Mouse (Mus musculus) limb, embryonic 10.5 days (tissue): Measurements from ENCODE around the gene Cela2a. TPM values are rescaled to one million over a fixed set of nuclear protein-coding genes. Genes with fewer than 3 reads are reported as not detected.

Experiments
- DNase-seq: peaks from one replicate; pipeline ENCODE4 v3.0.0-alpha.2; 2017; ENCODE audit warnings: low spot score
- H3K27ac ChIP-seq: fragments of 300-500 bp; sonication (generic); 2 replicates; pipeline ENCODE4 v1.5.1; 2016; ENCODE audit warnings: mild to moderate bottlenecking
- H3K27me3 ChIP-seq: fragments of 300-500 bp; sonication (generic); 2 replicates; pipeline ENCODE4 v1.6.1; 2016; ENCODE audit warnings: low read depth, mild to moderate bottlenecking; ENCODE audit not compliant: poor library complexity, severe bottlenecking
- H3K36me3 ChIP-seq: fragments of 300-500 bp; sonication (generic); 2 replicates; pipeline ENCODE4 v1.6.1; 2016; ENCODE audit warnings: mild to moderate bottlenecking, moderate library complexity
- H3K4me1 ChIP-seq: fragments of 300-500 bp; sonication (generic); 2 replicates; pipeline ENCODE4 v1.6.1; 2016
- H3K4me3 ChIP-seq: fragments of 300-500 bp; sonication (generic); 2 replicates; pipeline ENCODE4 v1.5.1; 2016; ENCODE audit warnings: mild to moderate bottlenecking, moderate library complexity
- H3K9me3 ChIP-seq: fragments of 300-500 bp; sonication (generic); replicated peaks from 2 replicates; pipeline ENCODE4 v1.6.1; 2016; ENCODE audit warnings: mild to moderate bottlenecking
- WGBS: fragments of 180-500 bp; shearing (Covaris S2); methylation state at CpG from one replicate; pipeline ENCODE4 v1.1.7; 2016; 5-methylcytosine and 5-hydroxymethylcytosine counted together
- polyA plus RNA-seq: library from polyadenylated mRNA; unstranded; fragments of >200 nt; fragmentation: Nextera tagmentation; extraction: Ambion mirVana; gene quantifications from 2 replicates; pipeline ENCODE4 v1.2.1, GENCODE M21; 2016

The Cela2a gene
- not detected in 2 replicates for polyA plus RNA-seq

- DNase-seq, result no peak
- H3K4me1 ChIP-seq, result peaks cover 18% of the 10 kb centered on the region
- H3K27me3 ChIP-seq, result no peaks in the 10 kb centered on the region
- no peaks in the 10 kb centered on the region for H3K9me3 ChIP-seq
- H3K36me3 ChIP-seq, result no peaks in the 10 kb centered on the region
- H3K4me3 ChIP-seq, result no peak within 1 kb of the TSS
- no peak within 1 kb of the TSS for H3K27ac ChIP-seq
- WGBS, result 74% methylated on average over 5 of the region's 5 CpGs
Measured at GRCm38 (mm10) chr4:141826060-141826459, at the start of gene Cela2a. TSS of gene Cela2a (minus strand) at chr4:141826160.

GRCm38 (mm10) chr4:141875481-141876108 lies 49.6 kb upstream of the Cela2a start:
- peak overlapping the region; percentile 81 for H3K4me3 ChIP-seq
- WGBS, result 17% methylated on average over 8 of the region's 8 CpGs
- peaks cover 40% of the 10 kb centered on the region for H3K4me1 ChIP-seq
- no peaks in the 10 kb centered on the region for H3K9me3 ChIP-seq
- no peak overlapping the region for H3K27ac ChIP-seq
- no peak for DNase-seq
- H3K27me3 ChIP-seq, result peaks cover 42% of the 10 kb centered on the region
- H3K36me3 ChIP-seq, result no peaks in the 10 kb centered on the region

- Histone ChIP-seq H3K4me1 (peaks cover 40% of the 10 kb centered on the region), H3K36me3 (no peaks in the 10 kb centered on the region), H3K4me3 (peak within 1 kb of the TSS; percentile 81), H3K27ac (peak within 1 kb of the TSS; percentile 83), H3K27me3 (peaks cover 43% of the 10 kb centered on the region), H3K9me3 (no peaks in the 10 kb centered on the region)
- WGBS, result under 1% methylated on average over 72 of the region's 73 CpGs
- DNase-seq, result peak; percentile 83
Measured at GRCm38 (mm10) chr4:141874601-141875460, 48.9 kb upstream of the Cela2a start, which contains the start of gene Efhd2. TSS of gene Efhd2 (minus strand) at chr4:141874920.

- WGBS, result 2% methylated on average over 19 of the region's 19 CpGs
- H3K36me3 ChIP-seq, result no peaks in the 10 kb centered on the region
- H3K4me3 ChIP-seq, result peak overlapping the region; percentile 81
- DNase-seq, result no peak
- H3K4me1 ChIP-seq, result peaks cover 40% of the 10 kb centered on the region
- H3K27me3 ChIP-seq, result peaks cover 43% of the 10 kb centered on the region
- no peaks in the 10 kb centered on the region for H3K9me3 ChIP-seq
- H3K27ac ChIP-seq, result peak overlapping the region; percentile 83
Measured at GRCm38 (mm10) chr4:141874111-141874600, 48.2 kb upstream of the Cela2a start.

GRCm38 (mm10) chr4:141872977-141873376 lies 47.0 kb upstream of the Cela2a start:
- no peak overlapping the region for H3K27ac ChIP-seq
- no peaks in the 10 kb centered on the region for H3K9me3 ChIP-seq
- peaks cover 40% of the 10 kb centered on the region for H3K4me1 ChIP-seq
- H3K36me3 ChIP-seq, result no peaks in the 10 kb centered on the region
- H3K27me3 ChIP-seq, result peaks cover 38% of the 10 kb centered on the region
- no peak for DNase-seq
- WGBS, result 84% methylated on average over 9 of the region's 9 CpGs
- H3K4me3 ChIP-seq, result no peak overlapping the region

GRCm38 (mm10) chr4:141871909-141872308 lies 45.9 kb upstream of the Cela2a start:
- 75% methylated on average over 9 of the region's 9 CpGs for WGBS
- H3K27me3 ChIP-seq, result peaks cover 31% of the 10 kb centered on the region
- no peaks in the 10 kb centered on the region for H3K36me3 ChIP-seq
- no peak for DNase-seq
- H3K9me3 ChIP-seq, result no peaks in the 10 kb centered on the region
- peak overlapping the region; percentile 28; the same call in 1 of the 2 replicates for H3K27ac ChIP-seq
- H3K4me1 ChIP-seq, result peaks cover 47% of the 10 kb centered on the region
- H3K4me3 ChIP-seq, result no peak overlapping the region

- Histone ChIP-seq H3K27ac (no peak overlapping the region), H3K4me1 (peaks cover 47% of the 10 kb centered on the region), H3K27me3 (peaks cover 29% of the 10 kb centered on the region), H3K36me3 (no peaks in the 10 kb centered on the region), H3K9me3 (no peaks in the 10 kb centered on the region), H3K4me3 (no peak overlapping the region)
- 92% methylated on average over 3 of the region's 3 CpGs for WGBS
- no peak for DNase-seq
Measured at GRCm38 (mm10) chr4:141871333-141871725, 45.4 kb upstream of the Cela2a start.

GRCm38 (mm10) chr4:141870666-141871332 lies 44.8 kb upstream of the Cela2a start:
- no peak overlapping the region for H3K4me3 ChIP-seq
- H3K4me1 ChIP-seq, result peaks cover 46% of the 10 kb centered on the region
- no peak overlapping the region for H3K27ac ChIP-seq
- no peaks in the 10 kb centered on the region for H3K9me3 ChIP-seq
- H3K27me3 ChIP-seq, result peaks cover 24% of the 10 kb centered on the region
- H3K36me3 ChIP-seq, result no peaks in the 10 kb centered on the region
- WGBS, result 79% methylated on average over 11 of the region's 11 CpGs
- DNase-seq, result no peak

- Histone ChIP-seq H3K36me3 (no peaks in the 10 kb centered on the region), H3K4me1 (peaks cover 34% of the 10 kb centered on the region), H3K27me3 (peaks cover 20% of the 10 kb centered on the region), H3K9me3 (no peaks in the 10 kb centered on the region), H3K27ac (no peak overlapping the region), H3K4me3 (no peak overlapping the region)
- WGBS, result 75% methylated on average over 5 of the region's 5 CpGs
- no peak for DNase-seq
Measured at GRCm38 (mm10) chr4:141869436-141870215, 43.7 kb upstream of the Cela2a start.

GRCm38 (mm10) chr4:141868051-141868450 lies 42.1 kb upstream of the Cela2a start:
- Histone ChIP-seq H3K36me3 (peaks cover 2% of the 10 kb centered on the region; the same call in 1 of the 2 replicates), H3K4me1 (peaks cover 23% of the 10 kb centered on the region), H3K27me3 (peaks cover 8% of the 10 kb centered on the region), H3K27ac (no peak overlapping the region), H3K9me3 (no peaks in the 10 kb centered on the region), H3K4me3 (no peak overlapping the region)
- WGBS, result 89% methylated on average over 10 of the region's 10 CpGs
- DNase-seq, result no peak

- Histone ChIP-seq H3K9me3 (no peaks in the 10 kb centered on the region), H3K36me3 (peaks cover 2% of the 10 kb centered on the region; the same call in 1 of the 2 replicates), H3K27ac (no peak overlapping the region), H3K27me3 (0 out of 2 replicates have a peak, but pooled peaks cover 3% of the 10 kb centered on the region), H3K4me3 (no peak overlapping the region), H3K4me1 (peaks cover 22% of the 10 kb centered on the region)
- no peak for DNase-seq
- 57% methylated on average over 4 of the region's 4 CpGs for WGBS
Measured at GRCm38 (mm10) chr4:141867498-141867897, 41.5 kb upstream of the Cela2a start.

GRCm38 (mm10) chr4:141866933-141867490 lies 41.1 kb upstream of the Cela2a start:
- H3K27ac ChIP-seq, result peak overlapping the region; percentile 14; the same call in 1 of the 2 replicates
- H3K27me3 ChIP-seq, result 0 out of 2 replicates have a peak, but pooled peaks cover 3% of the 10 kb centered on the region
- peaks cover 2% of the 10 kb centered on the region; the same call in 1 of the 2 replicates for H3K36me3 ChIP-seq
- no peak for DNase-seq
- 32% methylated on average over 10 of the region's 10 CpGs for WGBS
- no peak overlapping the region for H3K4me3 ChIP-seq
- no peaks in the 10 kb centered on the region for H3K9me3 ChIP-seq
- peaks cover 19% of the 10 kb centered on the region for H3K4me1 ChIP-seq
